Mouse (Mus musculus): ENCODE results near the gene Il3ra. TPM values are rescaled to one million over a fixed set of nuclear protein-coding genes. Genes with fewer than 3 reads are reported as not detected.

The Il3ra gene
- polyA plus RNA-seq, 1 experiment from 2014 or later, result 6.9 TPM

DNA sequence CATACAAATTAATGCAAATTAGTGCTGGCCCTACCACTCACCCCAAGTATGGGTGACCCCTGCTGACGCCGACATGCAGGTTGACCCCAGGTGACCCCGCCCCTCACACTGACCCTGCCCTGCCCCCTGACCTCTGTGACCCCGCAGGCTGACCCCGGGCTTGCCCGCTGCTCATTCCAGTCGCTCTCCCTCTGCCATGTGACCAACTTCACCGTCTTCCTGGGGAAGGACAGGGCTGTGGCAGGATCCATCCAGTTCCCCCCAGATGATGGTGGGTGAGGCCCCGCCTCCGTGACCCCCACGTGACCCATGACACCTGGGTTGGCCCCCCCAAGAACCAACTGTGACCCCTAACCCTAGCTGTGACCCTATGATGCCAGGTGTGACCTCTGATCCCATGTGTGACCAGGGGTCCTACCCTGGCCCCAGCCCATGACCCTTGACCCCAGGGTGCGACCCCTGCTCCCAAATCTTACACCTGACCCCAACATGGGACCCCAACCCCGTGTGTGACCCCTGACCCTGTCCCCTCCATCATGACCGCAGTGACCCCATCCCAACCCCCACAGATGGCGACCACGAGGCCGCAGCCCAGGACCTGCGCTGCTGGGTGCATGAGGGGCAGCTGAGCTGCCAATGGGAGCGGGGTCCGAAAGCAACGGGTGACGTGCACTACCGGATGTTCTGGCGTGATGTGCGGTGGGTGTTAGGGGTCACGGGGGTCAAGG lies 2.8 kb downstream of the Il3ra start:
- 96% methylated on average over 26 of the region's 26 CpGs for WGBS
- H3K36me3 ChIP-seq (ENCODE audit: insufficient read depth, low read length), result peaks cover 24% of the 10 kb centered on the region; the same call in 1 of the 2 replicates
- no peak overlapping the region for H3K4me3 ChIP-seq (ENCODE audit: low read length)
- peaks cover 73% of the 10 kb centered on the region for H3K9me3 ChIP-seq (ENCODE audit: low read length)
- no peaks in the 10 kb centered on the region for H3K27me3 ChIP-seq (ENCODE audit: insufficient read depth, low read length)
- no peak overlapping the region for H3K9ac ChIP-seq (replicated peaks; ENCODE audit: low read length)
- H3K27ac ChIP-seq (ENCODE audit: low read length), result no peak overlapping the region
- ATAC-seq (ENCODE audit: low FRiP score, low TSS enrichment), result no peak
- H3K4me1 ChIP-seq (ENCODE audit: insufficient read depth, low read length), result peaks cover 2% of the 10 kb centered on the region; the same call in 1 of the 2 replicates
- no peak overlapping the region for H3K4me2 ChIP-seq (replicated peaks; ENCODE audit: low read depth, low read length)

GRCm38 (mm10) chr14:14349485-14350262 lies 3.6 kb downstream of the Il3ra start:
- H3K9ac ChIP-seq (replicated peaks; ENCODE audit: low read length), result no peak overlapping the region
- no peak for ATAC-seq (ENCODE audit: low FRiP score, low TSS enrichment)
- H3K4me2 ChIP-seq (replicated peaks; ENCODE audit: low read depth, low read length), result no peak overlapping the region
- H3K36me3 ChIP-seq (ENCODE audit: insufficient read depth, low read length), result peaks cover 24% of the 10 kb centered on the region; the same call in 1 of the 2 replicates
- 94% methylated on average over 20 of the region's 20 CpGs for WGBS
- peaks cover 2% of the 10 kb centered on the region; the same call in 1 of the 2 replicates for H3K4me1 ChIP-seq (ENCODE audit: insufficient read depth, low read length)
- H3K27ac ChIP-seq (ENCODE audit: low read length), result no peak overlapping the region
- H3K4me3 ChIP-seq (ENCODE audit: low read length), result no peak overlapping the region
- H3K9me3 ChIP-seq (ENCODE audit: low read length), result peaks cover 78% of the 10 kb centered on the region
- no peaks in the 10 kb centered on the region for H3K27me3 ChIP-seq (ENCODE audit: insufficient read depth, low read length)

GRCm38 (mm10) chr14:14350263-14351147 lies 4.4 kb downstream of the Il3ra start:
- peaks cover 86% of the 10 kb centered on the region for H3K9me3 ChIP-seq (ENCODE audit: low read length)

GRCm38 (mm10) chr14:14351148-14351455 lies 5.0 kb downstream of the Il3ra start:
- no peak overlapping the region for H3K27ac ChIP-seq (ENCODE audit: low read length)
- no peak overlapping the region for H3K4me3 ChIP-seq (ENCODE audit: low read length)
- H3K9ac ChIP-seq (replicated peaks; ENCODE audit: low read length), result no peak overlapping the region
- H3K36me3 ChIP-seq (ENCODE audit: insufficient read depth, low read length), result peaks cover 35% of the 10 kb centered on the region
- H3K4me1 ChIP-seq (ENCODE audit: insufficient read depth, low read length), result peaks cover 2% of the 10 kb centered on the region; the same call in 1 of the 2 replicates
- 98% methylated on average over 7 of the region's 7 CpGs for WGBS
- peaks cover 88% of the 10 kb centered on the region for H3K9me3 ChIP-seq (ENCODE audit: low read length)
- no peak for ATAC-seq (ENCODE audit: low FRiP score, low TSS enrichment)
- no peaks in the 10 kb centered on the region for H3K27me3 ChIP-seq (ENCODE audit: insufficient read depth, low read length)
- H3K4me2 ChIP-seq (replicated peaks; ENCODE audit: low read depth, low read length), result no peak overlapping the region

More at GRCm38 (mm10) chr14:14350263-14351147, 4.4 kb downstream of the Il3ra start:
- WGBS, result 95% methylated on average over 29 of the region's 29 CpGs
- no peak overlapping the region for H3K4me3 ChIP-seq (ENCODE audit: low read length)
- ATAC-seq (ENCODE audit: low FRiP score, low TSS enrichment), result no peak
- peaks cover 32% of the 10 kb centered on the region for H3K36me3 ChIP-seq (ENCODE audit: insufficient read depth, low read length)
- H3K9ac ChIP-seq (replicated peaks; ENCODE audit: low read length), result no peak overlapping the region
- peaks cover 2% of the 10 kb centered on the region; the same call in 1 of the 2 replicates for H3K4me1 ChIP-seq (ENCODE audit: insufficient read depth, low read length)
- no peak overlapping the region for H3K4me2 ChIP-seq (replicated peaks; ENCODE audit: low read depth, low read length)
- no peaks in the 10 kb centered on the region for H3K27me3 ChIP-seq (ENCODE audit: insufficient read depth, low read length)
- no peak overlapping the region for H3K27ac ChIP-seq (ENCODE audit: low read length)

DNA sequence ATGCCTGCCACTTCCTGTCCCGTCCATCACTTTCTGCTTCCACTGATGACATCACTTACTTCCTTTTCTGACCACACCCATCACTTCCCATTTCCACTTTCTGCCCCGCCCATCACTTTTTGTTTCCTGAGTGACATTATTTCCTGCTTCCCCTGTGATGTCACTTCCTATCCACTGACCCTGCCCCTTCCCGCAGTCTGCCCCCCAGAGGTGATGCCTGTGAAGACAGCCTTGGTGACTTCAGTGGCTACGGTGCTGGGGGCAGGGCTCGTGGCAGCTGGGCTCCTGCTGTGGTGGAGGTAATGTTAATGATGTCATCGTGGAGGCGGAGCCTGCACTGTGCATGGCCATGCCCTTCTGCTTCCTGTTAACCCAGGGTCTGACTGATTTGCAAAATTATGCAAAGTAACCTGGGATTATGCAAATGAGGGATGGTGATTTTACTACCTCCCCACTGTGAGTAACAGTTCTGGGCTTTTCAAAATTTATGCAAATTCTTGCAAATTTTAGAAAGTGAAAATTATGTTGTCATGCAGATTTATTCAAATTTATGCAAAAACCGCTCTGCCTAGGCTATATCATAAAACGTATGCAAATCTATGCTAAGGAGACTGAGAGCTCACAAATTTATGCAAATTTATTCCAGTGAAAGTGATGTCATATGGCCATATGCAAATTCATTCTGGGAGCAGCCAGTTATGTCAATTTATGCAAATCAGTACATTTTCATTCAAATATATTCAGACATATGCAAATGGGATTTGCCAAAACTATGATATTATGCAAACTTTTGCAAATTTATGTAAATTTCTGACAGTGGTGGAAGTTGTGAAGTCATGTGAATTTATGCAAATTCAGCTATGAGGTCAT lies 5.9 kb downstream of the Il3ra start:
- Histone ChIP-seq H3K4me1 (ENCODE audit: insufficient read depth, low read length) (no peaks in the 10 kb centered on the region), H3K9me3 (ENCODE audit: low read length) (peaks cover 84% of the 10 kb centered on the region), H3K27ac (ENCODE audit: low read length) (no peak overlapping the region), H3K4me2 (replicated peaks; ENCODE audit: low read depth, low read length) (no peak overlapping the region), H3K4me3 (ENCODE audit: low read length) (no peak overlapping the region), H3K9ac (replicated peaks; ENCODE audit: low read length) (no peak overlapping the region), H3K27me3 (ENCODE audit: insufficient read depth, low read length) (no peaks in the 10 kb centered on the region), H3K36me3 (ENCODE audit: insufficient read depth, low read length) (peaks cover 35% of the 10 kb centered on the region)
- 96% methylated on average over 9 of the region's 9 CpGs for WGBS
- ATAC-seq (ENCODE audit: low FRiP score, low TSS enrichment), result no peak

- Histone ChIP-seq H3K9me3 (ENCODE audit: low read length) (peaks cover 77% of the 10 kb centered on the region), H3K27ac (ENCODE audit: low read length) (no peak overlapping the region), H3K27me3 (ENCODE audit: insufficient read depth, low read length) (no peaks in the 10 kb centered on the region), H3K36me3 (ENCODE audit: insufficient read depth, low read length) (peaks cover 30% of the 10 kb centered on the region), H3K9ac (replicated peaks; ENCODE audit: low read length) (no peak overlapping the region), H3K4me3 (ENCODE audit: low read length) (no peak overlapping the region), H3K4me2 (replicated peaks; ENCODE audit: low read depth, low read length) (no peak overlapping the region), H3K4me1 (ENCODE audit: insufficient read depth, low read length) (no peaks in the 10 kb centered on the region)
- WGBS, result 88% methylated on average over 6 of the region's 6 CpGs
- ATAC-seq (ENCODE audit: low FRiP score, low TSS enrichment), result no peak
These were observed 6.5 kb downstream of the Il3ra start for GRCm38 (mm10) chr14:14352606-14353005.

DNA sequence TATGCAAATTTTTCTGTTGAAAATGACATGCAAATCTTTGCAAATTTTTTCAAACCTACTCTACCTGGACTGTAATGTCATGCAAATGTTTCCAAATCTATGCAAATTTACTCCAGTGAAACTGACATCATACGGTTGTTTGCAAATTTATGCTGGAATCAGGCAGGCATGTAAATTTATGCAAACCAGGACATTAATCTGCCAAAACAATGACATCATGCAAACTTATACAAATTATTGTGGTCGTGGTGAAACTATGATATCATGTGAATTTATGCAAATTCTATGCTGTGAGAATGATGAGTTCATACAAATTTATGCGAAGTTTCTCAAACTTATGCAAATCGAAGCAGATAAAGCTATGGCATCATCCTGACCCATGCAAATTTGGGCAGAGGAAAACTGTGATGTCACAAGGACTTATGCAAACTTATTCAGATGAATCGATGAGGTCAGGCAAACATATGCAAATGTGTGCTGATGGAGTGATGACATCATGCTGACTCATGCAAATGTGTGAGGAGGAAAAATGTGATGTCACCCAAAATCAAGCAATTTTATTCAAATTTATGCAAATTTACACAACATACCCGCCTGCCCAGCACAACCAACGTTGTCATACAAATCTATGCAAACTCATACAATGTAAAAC lies 7.1 kb downstream of the Il3ra start:
- H3K9me3 ChIP-seq (ENCODE audit: low read length), result peaks cover 71% of the 10 kb centered on the region
- H3K27ac ChIP-seq (ENCODE audit: low read length), result no peak overlapping the region
- H3K36me3 ChIP-seq (ENCODE audit: insufficient read depth, low read length), result peaks cover 27% of the 10 kb centered on the region
- no peak overlapping the region for H3K4me2 ChIP-seq (replicated peaks; ENCODE audit: low read depth, low read length)
- H3K4me3 ChIP-seq (ENCODE audit: low read length), result no peak overlapping the region
- H3K4me1 ChIP-seq (ENCODE audit: insufficient read depth, low read length), result no peaks in the 10 kb centered on the region
- ATAC-seq (ENCODE audit: low FRiP score, low TSS enrichment), result no peak
- no peak overlapping the region for H3K9ac ChIP-seq (replicated peaks; ENCODE audit: low read length)
- H3K27me3 ChIP-seq (ENCODE audit: insufficient read depth, low read length), result no peaks in the 10 kb centered on the region
- 96% methylated on average over 7 of the region's 7 CpGs for WGBS

- no peak overlapping the region for H3K27ac ChIP-seq (ENCODE audit: low read length)
- 93% methylated on average over 8 of the region's 8 CpGs for WGBS
- H3K36me3 ChIP-seq (ENCODE audit: insufficient read depth, low read length), result peaks cover 22% of the 10 kb centered on the region
- no peak overlapping the region for H3K9ac ChIP-seq (replicated peaks; ENCODE audit: low read length)
- no peaks in the 10 kb centered on the region for H3K27me3 ChIP-seq (ENCODE audit: insufficient read depth, low read length)
- H3K9me3 ChIP-seq (ENCODE audit: low read length), result peaks cover 64% of the 10 kb centered on the region
- no peak for ATAC-seq (ENCODE audit: low FRiP score, low TSS enrichment)
- no peaks in the 10 kb centered on the region for H3K4me1 ChIP-seq (ENCODE audit: insufficient read depth, low read length)
- H3K4me2 ChIP-seq (replicated peaks; ENCODE audit: low read depth, low read length), result no peak overlapping the region
- H3K4me3 ChIP-seq (ENCODE audit: low read length), result no peak overlapping the region
These were observed 7.8 kb downstream of the Il3ra start for GRCm38 (mm10) chr14:14353740-14354510.

All from kidney, embryonic 16.5 days (tissue).